Comparison of ENCODE assay signal across 9 mouse cellular contexts in genomic region chr16:91270982-91271549, GRCm38 (mm10). TPM values are rescaled to one million over a fixed set of nuclear protein-coding genes. Genes with fewer than 3 reads are reported as not detected.
DNase-seq lines count a peak whose midpoint lies in the region; ATAC-seq lines count a peak whose summit lies in the region.
"Had no signal": no experiment of that assay in that cellular context is flagged by ENCODE, and none has a peak within 500 bp of the region (broad histone marks: within the 10 kb centered on the region; RNA-seq: fewer than 3 reads in every experiment).

No protein-coding gene starts in this region.

- H3K9ac ChIP-seq in intestine, embryonic 15.5 days, result no peak overlapping the region
- no peak overlapping the region for H3K9ac ChIP-seq in stomach, embryonic 14.5 days (replicated peaks; ENCODE audit: low read depth, low read length)
- H3K9ac ChIP-seq: neural tube, embryonic 12.5 days had no signal

- no peak overlapping the region for H3K27ac ChIP-seq in intestine, embryonic 15.5 days
- no peak overlapping the region for H3K27ac ChIP-seq in stomach, embryonic 14.5 days (ENCODE audit: low read length)
- H3K27ac ChIP-seq: neural tube, embryonic 12.5 days had no signal

- no peak overlapping the region for H3K4me3 ChIP-seq in intestine, embryonic 15.5 days (replicated peaks)
- no peak overlapping the region; the same call in 1 of the 2 replicates for H3K4me3 ChIP-seq in stomach, embryonic 14.5 days (ENCODE audit: low read depth, low read length)

- peaks cover 86% of the 10 kb centered on the region for H3K27me3 ChIP-seq in intestine, embryonic 15.5 days (replicated peaks)
- H3K27me3 ChIP-seq in stomach, embryonic 14.5 days (ENCODE audit: control insufficient read depth, insufficient read depth, low read length), result peaks cover 71% of the 10 kb centered on the region

- ATAC-seq in intestine, embryonic 15.5 days, result no peak
- ATAC-seq in stomach, embryonic 14.5 days (ENCODE audit: insufficient number of reproducible peaks, insufficient read depth, low FRiP score, low read depth), result no peak
- ATAC-seq in monocyte, adult 5-6 weeks (replicated peaks; ENCODE audit: insufficient number of reproducible peaks, low FRiP score, low TSS enrichment, poor library complexity, severe bottlenecking), result no peak

- peak; percentile 16 for DNase-seq in embryo, embryonic 10 days (ENCODE audit: low spot score)
- DNase-seq in embryo, embryonic 10.5 days (ENCODE audit: low spot score), result no peak
- DNase-seq in retina, embryonic 14.5 days (ENCODE audit: low spot score), result peak; percentile 23
- no peak for DNase-seq in retina, postnatal 1 day
- DNase-seq in cerebellum, adult 8-10 months, result no peak

- H3K9me3 ChIP-seq in intestine, embryonic 15.5 days, result no peaks in the 10 kb centered on the region
- H3K9me3 ChIP-seq in stomach, embryonic 14.5 days (ENCODE audit: control insufficient read depth, low read depth, low read length), result no peaks in the 10 kb centered on the region
- H3K9me3 ChIP-seq: neural tube, embryonic 12.5 days had no signal

- peaks cover 15% of the 10 kb centered on the region for H3K4me1 ChIP-seq in intestine, embryonic 15.5 days (replicated peaks)
- H3K4me1 ChIP-seq in stomach, embryonic 14.5 days (ENCODE audit: control insufficient read depth, insufficient read depth, low read length), result peaks cover 7% of the 10 kb centered on the region; the same call in 1 of the 2 replicates

- 2% methylated on average over 29 of the region's 29 CpGs for WGBS in intestine, embryonic 15.5 days
- WGBS in stomach, embryonic 14.5 days, result under 1% methylated on average over 29 of the region's 29 CpGs

- no peaks in the 10 kb centered on the region for H3K36me3 ChIP-seq in intestine, embryonic 15.5 days
- no peaks in the 10 kb centered on the region for H3K36me3 ChIP-seq in stomach, embryonic 14.5 days (ENCODE audit: control insufficient read depth, insufficient read depth, low read length)
- H3K36me3 ChIP-seq: neural tube, embryonic 12.5 days had no signal

- peak overlapping the region; percentile 79; the same call in 1 of the 2 replicates for H3K4me2 ChIP-seq in intestine, embryonic 15.5 days (replicated peaks)
- H3K4me2 ChIP-seq in stomach, embryonic 14.5 days (replicated peaks; ENCODE audit: low read depth, low read length), result peak overlapping the region; percentile 68; the same call in 1 of the 2 replicates

RNA-seq across cellular contexts. Expression of gene Olig1, which starts 1.5 kb away (rescaled TPM):
- polyA plus RNA-seq in intestine, embryonic 15.5 days (2015; fragmentation: Nextera tagmentation; extraction: Ambion mirVana), result 0.13 TPM in 1 of 2 replicates, not detected in the other
- polyA plus RNA-seq in stomach, embryonic 14.5 days (2014; fragmentation: Nextera tagmentation; extraction: Ambion mirVana), result 0.11 TPM in 1 of 2 replicates, not detected in the other
- not detected in 3 replicates for total RNA-seq in monocyte, adult 5-6 weeks (2017)

RNA-seq across cellular contexts. Expression of gene Olig2, which starts 45.8 kb away (rescaled TPM):
- polyA plus RNA-seq in intestine, embryonic 15.5 days (2015; fragmentation: Nextera tagmentation; extraction: Ambion mirVana), result not detected in 2 replicates
- not detected in 2 replicates for polyA plus RNA-seq in stomach, embryonic 14.5 days (2014; fragmentation: Nextera tagmentation; extraction: Ambion mirVana)
- not detected in 3 replicates for total RNA-seq in monocyte, adult 5-6 weeks (2017)

Comparison
In these comparisons a context has a peak if more than half of its experiments do, and no peak if none do; other contexts are left out.
1. DNase-seq: peak in embryo, embryonic 10 days (single experiment) and retina, embryonic 14.5 days (single experiment); none in embryo, embryonic 10.5 days (single experiment), retina, postnatal 1 day (single experiment) and cerebellum, adult 8-10 months (single experiment).